11 mouse cellular contexts compared by ENCODE assay signal in the genomic region with DNA sequence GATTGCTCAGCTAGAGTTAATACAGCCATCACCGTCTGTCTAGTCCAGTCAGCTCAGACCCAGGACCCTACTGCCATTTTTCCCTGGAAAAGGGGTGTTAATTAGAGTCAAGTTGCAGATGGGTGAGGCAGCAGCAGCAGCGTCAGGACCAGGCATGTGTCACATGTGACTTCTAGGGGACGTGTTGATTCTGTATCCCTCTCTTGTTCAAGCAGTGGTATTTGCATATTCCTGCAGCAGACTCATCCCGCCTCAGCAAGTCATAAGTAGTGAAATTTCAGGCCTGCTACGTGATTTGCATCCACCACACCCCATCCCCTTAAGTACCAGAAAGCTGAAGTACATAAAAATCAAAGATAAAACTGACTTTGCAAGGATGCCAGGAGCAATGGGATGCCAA.
"Had no signal": no experiment of that assay in that cellular context is flagged by ENCODE, and none has a peak within 500 bp of the region (broad histone marks: within the 10 kb centered on the region; RNA-seq: fewer than 3 reads in every experiment).

No protein-coding gene starts in this region.

- H3K4me1 ChIP-seq: kidney, embryonic 15.5 days; midbrain, embryonic 13.5 days had no signal

- H3K4me3 ChIP-seq: kidney, embryonic 15.5 days; limb, embryonic 10.5 days; liver, embryonic 12.5 days; megakaryocyte, embryonic 14.5 days; midbrain, embryonic 13.5 days had no signal

- H3K9ac ChIP-seq: kidney, embryonic 15.5 days; liver, embryonic 12.5 days; lung, embryonic 14.5 days; midbrain, embryonic 13.5 days had no signal

- H3K27me3 ChIP-seq: kidney, embryonic 15.5 days; liver, embryonic 12.5 days; megakaryocyte, embryonic 14.5 days; midbrain, embryonic 13.5 days had no signal

- DNase-seq: kidney, postnatal 14 days; lung, embryonic 14.5 days; lung, postnatal 10 days; right cerebral cortex, postnatal 14 days; thymus, postnatal 36 days had no signal

- H3K9me3 ChIP-seq: kidney, embryonic 15.5 days; limb, embryonic 10.5 days; liver, embryonic 12.5 days; megakaryocyte, embryonic 14.5 days; midbrain, embryonic 13.5 days had no signal

- H3K27ac ChIP-seq: kidney, embryonic 15.5 days; limb, embryonic 10.5 days; liver, embryonic 12.5 days; macrophage; midbrain, embryonic 13.5 days had no signal

- H3K4me2 ChIP-seq: kidney, embryonic 15.5 days; liver, embryonic 12.5 days; lung, embryonic 14.5 days; midbrain, embryonic 13.5 days had no signal

- ATAC-seq: liver, embryonic 12.5 days; midbrain, embryonic 13.5 days had no signal
